Mouse (Mus musculus) lung, postnatal 4 days (tissue): ENCODE data around the gene Fam166a.
"Not testable (repeated sequence)": the region's sequence is repeated elsewhere in the genome, so short reads cannot be mapped to it uniquely, and the experiment has no call there.

Experiments used
- DNase-seq, 2 experiments: peaks; one replicate each; pipeline ENCODE4 v3.0.0; 2021

The Fam166a gene

DNA sequence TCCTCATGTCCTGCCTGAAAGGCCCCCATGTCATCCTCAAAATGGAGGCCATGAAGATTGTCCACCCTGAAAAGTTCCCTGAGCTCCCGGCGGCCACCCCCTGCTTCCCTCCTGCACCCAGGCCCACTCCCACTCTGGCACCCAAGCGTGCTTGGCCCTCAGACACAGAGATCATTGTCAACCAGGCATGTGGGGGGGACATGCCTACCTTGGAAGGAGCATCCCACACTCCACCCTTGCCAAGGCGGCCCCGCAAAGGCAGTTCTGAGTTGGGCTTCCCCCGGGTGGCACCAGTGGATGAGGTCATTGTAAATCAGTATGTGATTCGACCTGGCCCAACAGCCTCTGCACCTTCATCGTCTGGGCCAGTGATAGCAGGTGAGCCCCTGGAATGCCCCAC lies 24.8 kb downstream of the Fam166a start:
- no peak for DNase-seq

GRCm38 (mm10) chr2:25244144-25244543 lies 25.6 kb downstream of the Fam166a start:
- DNase-seq: no peak

DNA sequence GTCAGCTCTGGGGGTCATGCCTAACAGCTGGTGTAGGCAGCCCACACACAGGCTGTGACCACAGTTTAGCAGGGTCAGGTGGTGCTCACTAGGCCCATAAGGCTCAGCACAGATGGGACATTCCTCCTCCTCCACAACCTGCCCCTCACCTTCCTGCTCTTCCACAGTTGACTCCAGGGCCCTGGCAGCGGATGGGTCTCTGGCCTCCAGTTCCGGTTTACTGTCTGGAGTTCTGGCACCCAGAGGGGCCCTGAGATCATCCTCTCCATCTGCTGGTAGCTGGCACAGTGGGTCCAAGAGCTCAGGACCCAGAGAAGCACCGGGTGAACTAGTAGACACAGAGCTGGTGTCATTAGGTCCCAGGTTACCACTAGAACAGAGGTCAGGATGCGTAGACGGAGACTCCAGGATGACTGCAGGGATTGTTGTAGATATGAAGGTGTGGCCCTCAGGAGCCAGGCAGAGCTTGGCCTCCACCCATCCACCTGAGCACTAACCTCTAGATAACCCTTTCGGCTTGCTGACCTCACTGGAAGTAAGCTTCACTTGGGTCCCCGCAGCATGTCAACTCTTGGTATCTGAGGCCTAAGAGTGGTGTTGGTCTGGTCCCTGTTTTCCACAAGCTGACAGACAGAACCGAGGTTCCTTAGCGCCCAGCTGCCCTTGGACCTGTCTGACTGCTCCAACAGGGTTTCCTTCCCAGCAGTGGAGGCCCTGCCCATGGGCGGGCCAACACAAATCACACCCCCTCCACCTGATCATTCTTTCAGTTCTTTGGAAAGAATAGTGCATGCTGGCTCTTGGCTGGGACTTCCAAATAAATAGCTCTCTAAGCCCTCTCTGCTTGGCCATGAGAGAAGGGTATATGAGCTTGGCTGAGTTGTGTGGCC lies 27.9 kb downstream of the Fam166a start, which contains the start of gene AL732309.1:
TSS of gene AL732309.1 (minus strand) at position 681 of the 890 bp plus-strand sequence.
- DNase-seq: no peak

DNA sequence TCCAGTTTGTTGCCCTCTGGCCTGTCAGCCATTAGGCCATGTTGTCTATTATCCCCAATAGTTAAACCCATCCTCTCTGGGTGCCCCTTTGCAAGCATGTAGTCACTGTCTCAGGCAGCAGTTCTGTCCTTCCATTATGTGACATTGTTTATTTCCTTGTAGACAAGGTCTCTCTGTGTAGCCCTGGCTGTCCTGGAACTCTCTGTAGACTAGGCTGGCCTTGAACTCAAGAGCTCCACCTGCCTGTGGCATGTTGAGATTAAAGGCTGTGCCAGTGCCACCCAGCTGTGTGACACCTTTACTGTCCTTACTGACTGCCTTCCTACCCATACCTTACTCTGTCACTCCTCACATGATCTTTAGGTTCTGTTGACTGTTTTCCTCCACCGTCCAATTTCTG lies 33.8 kb downstream of the Fam166a start:
- peak in 1 of 2 experiments; percentile 40 for DNase-seq

DNA sequence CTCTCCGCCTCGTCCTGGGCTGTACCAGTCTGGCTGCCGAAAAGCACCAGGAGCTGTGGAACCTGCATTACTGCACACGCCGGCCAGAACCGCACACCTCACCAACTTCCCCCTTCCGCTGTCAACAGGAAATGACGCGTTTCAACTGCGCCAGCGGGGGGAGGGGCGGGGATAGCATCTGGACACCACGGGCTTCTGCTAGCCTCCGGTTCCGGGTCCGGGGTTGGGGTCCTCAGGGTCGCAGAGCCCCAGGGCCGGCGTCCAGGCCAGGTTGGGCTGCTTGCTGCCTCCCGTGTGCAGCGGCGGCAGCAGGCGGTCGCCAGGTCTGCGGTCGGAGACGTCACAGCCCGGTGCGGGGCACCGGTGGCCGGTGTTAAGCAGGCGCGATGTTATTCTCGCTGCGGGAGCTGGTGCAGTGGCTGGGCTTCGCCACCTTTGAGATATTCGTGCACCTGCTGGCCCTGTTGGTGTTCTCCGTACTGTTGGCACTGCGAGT lies 36.8 kb downstream of the Fam166a start, which contains the start of gene Tmem203:
TSS of gene Tmem203 (plus strand) at position 156 of the 496 bp plus-strand sequence.
- DNase-seq: peak; percentile 88 to 89

GRCm38 (mm10) chr2:25256443-25257109 lies 38.0 kb downstream of the Fam166a start:
- peak in 1 of 2 experiments; percentile 75 for DNase-seq

- not testable (repeated sequence) for DNase-seq
Measured at GRCm38 (mm10) chr2:25257250-25257649, 38.7 kb downstream of the Fam166a start.

DNA sequence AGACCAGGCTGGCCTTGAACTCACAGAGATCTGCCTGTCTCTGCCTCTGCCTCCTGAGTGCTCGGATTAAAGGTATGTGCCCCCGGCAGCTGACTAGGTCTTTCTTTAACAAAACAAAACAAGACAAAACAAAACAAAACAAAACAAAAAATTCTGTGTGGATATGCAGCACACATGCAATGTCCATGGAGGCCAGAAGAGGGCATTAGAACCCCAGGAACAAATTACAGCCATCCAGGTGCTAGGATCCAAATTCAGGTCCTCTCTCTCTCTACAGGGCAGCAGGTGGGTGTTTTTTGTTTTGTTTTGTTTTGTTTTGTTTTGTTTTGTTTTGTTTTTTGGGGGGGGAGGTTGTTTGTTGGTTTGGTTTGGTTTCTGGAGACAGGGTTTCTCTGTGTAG lies 40.3 kb downstream of the Fam166a start:
- no peak for DNase-seq

- no peak for DNase-seq
Measured at GRCm38 (mm10) chr2:25261870-25262269, 43.3 kb downstream of the Fam166a start.

DNA sequence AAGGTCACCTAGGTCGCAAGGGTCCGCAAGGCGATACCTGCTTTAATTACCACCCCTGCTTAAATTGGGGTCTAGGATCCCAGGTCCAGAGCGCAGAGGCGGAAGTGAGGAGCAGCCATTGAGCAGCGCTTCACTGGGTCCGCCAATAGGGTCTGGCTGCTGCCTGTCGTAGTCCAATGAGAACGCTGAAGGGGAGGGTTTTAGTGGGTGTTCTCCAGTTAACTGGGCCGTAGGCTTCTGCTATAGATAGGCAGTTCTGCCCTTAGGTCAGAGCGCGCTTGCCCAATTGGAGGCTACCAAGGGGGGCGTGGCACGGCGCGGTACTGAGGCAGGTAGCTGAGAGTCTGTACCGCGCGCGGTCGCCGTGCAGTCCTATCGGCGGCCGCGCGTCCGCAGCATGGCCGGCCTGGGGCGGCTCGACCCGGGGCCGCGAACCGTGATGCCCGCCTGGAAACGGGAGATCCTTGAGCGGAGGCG lies 43.8 kb downstream of the Fam166a start, which contains the start of gene Tprn:
TSS of gene Tprn (plus strand) at position 328 of the 477 bp plus-strand sequence.
- peak; percentile 94 to 97 for DNase-seq

DNA sequence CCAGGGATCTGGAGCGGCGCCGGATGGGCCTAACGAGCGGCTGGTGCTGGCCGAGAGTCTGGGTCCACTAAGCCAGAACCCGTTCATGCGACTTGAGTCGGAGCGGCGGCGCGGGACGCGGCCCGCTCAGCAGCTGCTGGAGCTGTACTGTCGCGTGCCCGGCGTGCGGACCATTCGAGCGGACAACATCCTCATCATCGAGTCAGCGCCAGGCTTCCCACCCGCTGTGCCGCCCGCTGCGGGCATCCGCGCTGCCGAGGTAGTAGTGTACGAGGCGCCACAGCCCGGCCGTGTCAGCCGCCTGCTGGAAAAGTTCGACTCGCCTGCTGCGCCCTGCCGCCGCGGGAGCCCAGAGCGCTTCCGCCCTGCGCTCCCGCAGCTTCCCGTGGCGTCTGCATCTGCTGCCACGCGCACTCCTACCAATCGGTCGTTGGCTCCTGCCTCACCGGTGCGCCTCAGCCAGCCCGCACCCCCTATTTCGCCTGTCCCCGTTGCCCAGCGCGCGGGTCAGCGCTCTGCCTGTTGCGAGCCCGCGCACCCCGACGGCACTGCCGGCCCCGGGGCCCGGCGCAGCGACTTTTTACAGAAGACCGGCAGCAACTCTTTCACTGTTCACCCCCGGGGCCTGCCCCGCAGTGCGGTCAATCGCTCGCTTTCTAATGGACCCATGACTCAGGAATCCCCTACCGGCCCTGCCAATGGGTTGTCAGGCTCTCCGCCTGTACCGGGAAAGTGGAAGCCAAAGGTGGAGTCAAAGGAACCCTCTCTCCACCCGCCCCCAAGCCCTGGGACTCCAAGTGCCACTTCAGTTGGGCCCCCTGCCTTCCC lies 44.5 kb downstream of the Fam166a start:
- DNase-seq: peak; percentile 50 to 53

DNA sequence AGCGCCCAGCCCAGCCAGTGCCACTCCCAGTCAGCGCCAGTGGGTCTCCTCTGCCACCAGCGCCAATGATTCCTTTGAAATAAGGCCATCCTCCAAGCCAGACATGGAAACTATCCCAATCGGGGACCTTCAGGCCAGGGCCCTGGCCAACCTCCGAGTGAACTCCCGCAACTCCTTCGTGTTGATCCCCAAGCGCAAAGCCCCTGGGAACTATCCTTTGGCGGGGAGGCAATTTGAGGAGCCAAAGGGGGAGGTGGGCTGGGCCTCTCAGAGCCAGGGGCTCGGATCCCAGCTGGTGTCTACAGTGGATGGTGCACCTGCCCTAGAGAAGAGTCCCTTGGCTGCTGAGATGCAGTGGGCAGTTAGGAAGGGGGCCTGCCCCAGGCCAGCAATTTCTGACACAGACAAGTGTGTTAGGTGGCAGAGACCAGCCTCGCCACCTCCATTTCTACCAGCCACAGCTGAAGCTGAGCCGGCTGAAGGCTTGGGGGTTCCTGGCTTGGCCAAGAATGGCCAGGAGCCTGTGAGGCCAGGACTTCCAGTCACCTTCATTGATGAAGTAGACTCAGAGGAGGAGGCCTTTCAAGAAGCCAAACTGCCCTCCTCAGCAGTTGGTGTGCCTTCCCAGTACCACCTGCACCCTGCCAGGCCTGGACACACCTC lies 45.2 kb downstream of the Fam166a start:
- DNase-seq: no peak

DNA sequence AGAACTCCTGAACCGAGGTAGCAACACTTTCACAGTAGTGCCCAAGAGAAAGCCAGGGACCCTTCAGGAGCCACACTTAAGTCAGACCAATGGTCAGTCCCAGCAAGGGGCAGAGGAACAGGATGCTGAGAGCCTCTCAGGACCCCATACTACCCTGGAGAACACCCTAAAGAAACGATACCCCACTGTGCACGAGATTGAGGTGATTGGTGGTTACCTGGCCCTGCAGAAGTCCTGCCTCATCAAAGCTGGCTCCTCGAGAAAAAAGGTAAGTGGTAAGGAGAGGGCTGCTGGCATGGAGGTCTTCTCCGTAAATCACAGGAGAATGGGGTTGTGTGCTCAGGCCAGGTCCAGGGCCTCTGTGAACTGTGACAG lies 45.7 kb downstream of the Fam166a start:
- no peak for DNase-seq

GRCm38 (mm10) chr2:25264851-25265250 lies 46.3 kb downstream of the Fam166a start:
- no peak for DNase-seq

DNA sequence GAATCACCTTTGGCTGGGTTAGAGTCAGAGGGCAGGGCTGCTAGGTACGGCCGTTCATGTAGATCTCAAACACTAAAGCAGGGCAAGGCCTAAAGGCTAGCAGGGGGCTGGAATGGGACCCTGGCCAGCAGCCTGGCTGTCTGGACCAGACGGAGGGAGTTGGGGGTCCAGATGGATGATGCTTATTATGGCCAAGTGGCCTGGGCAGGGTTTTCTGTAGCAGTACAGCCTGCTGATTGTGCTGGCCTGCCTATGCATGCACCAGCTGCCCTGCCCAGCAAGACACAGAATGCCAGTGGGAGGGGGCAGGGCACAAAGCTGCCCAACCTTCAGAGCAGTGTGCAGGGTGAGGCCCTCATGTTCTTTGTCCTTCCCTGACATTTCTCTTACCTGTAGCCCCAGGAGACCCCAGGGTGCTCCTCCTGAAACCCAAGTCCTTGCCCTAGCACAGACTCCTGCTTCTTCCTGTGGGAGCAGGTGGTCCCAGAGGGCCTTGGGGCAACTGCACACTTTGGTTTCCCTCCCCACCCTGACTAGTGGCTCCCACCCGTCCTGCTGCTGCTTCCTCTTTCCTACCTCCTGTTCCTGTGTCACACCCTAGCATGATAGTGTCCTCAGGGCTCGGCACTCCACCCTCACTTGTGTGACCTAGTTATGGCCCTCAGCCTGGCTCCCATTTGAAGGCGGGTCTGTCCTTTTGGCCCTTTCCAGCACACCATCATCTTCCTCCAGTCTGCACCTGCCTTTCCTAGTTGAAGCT lies 47.5 kb downstream of the Fam166a start:
- DNase-seq: peak in 1 of 2 experiments; percentile 26

GRCm38 (mm10) chr2:25266720-25267119 lies 48.2 kb downstream of the Fam166a start:
- peak in 1 of 2 experiments; percentile 37 for DNase-seq

- no peak for DNase-seq
Measured at GRCm38 (mm10) chr2:25267241-25267640, 48.7 kb downstream of the Fam166a start.

- DNase-seq: no peak
Measured at GRCm38 (mm10) chr2:25267746-25268309, 49.3 kb downstream of the Fam166a start.
